Mouse (Mus musculus): ENCODE results near the gene Rxrg. TPM values are rescaled to one million over a fixed set of nuclear protein-coding genes. Genes with fewer than 3 reads are reported as not detected.

Gene Rxrg
- total and polyA plus RNA-seq, 2 experiments: 5.1 to 9.2 TPM

GRCm38 (mm10) chr1:167672433-167672987, 74.3 kb downstream of the Rxrg start:
- no peaks in the 10 kb centered on the region for H3K36me3 ChIP-seq (ENCODE audit: control insufficient read depth, insufficient read depth, low read length)
- 19% methylated on average over 17 of the region's 17 CpGs for WGBS
- H3K27ac ChIP-seq (replicated peaks; ENCODE audit: insufficient read depth, low read depth, low read length): no peak overlapping the region
- no peaks in the 10 kb centered on the region for H3K4me1 ChIP-seq (ENCODE audit: control insufficient read depth, insufficient read depth, low read length)
- H3K4me3 ChIP-seq (ENCODE audit: insufficient read depth, low read depth, low read length): no peak overlapping the region
- H3K79me2 ChIP-seq (ENCODE audit: control insufficient read depth, insufficient read depth, low read length): no peaks in the 10 kb centered on the region
- peaks cover 4% of the 10 kb centered on the region; the same call in 1 of the 2 replicates for H3K27me3 ChIP-seq (ENCODE audit: control insufficient read depth, insufficient read depth, low read length)
- TF ChIP-seq CTCF (IDR thresholded peaks at IDR 0.05; ENCODE audit: low read depth, low read length) (no peak), POLR2A (IDR thresholded peaks at IDR 0.05; ENCODE audit: extremely low read depth, insufficient read depth, low read length) (no peak)
- no peak overlapping the region for H3K9ac ChIP-seq (ENCODE audit: low read depth, low read length)
- no peak for DNase-seq (ENCODE audit: extremely low read depth, low read depth, low spot score)

- Histone ChIP-seq H3K79me2 (ENCODE audit: control insufficient read depth, insufficient read depth, low read length) (no peaks in the 10 kb centered on the region), H3K27ac (replicated peaks; ENCODE audit: insufficient read depth, low read depth, low read length) (no peak overlapping the region), H3K4me3 (ENCODE audit: insufficient read depth, low read depth, low read length) (no peak overlapping the region), H3K9ac (ENCODE audit: low read depth, low read length) (no peak overlapping the region), H3K27me3 (ENCODE audit: control insufficient read depth, insufficient read depth, low read length) (no peaks in the 10 kb centered on the region), H3K36me3 (ENCODE audit: control insufficient read depth, insufficient read depth, low read length) (no peaks in the 10 kb centered on the region), H3K4me1 (ENCODE audit: control insufficient read depth, insufficient read depth, low read length) (no peaks in the 10 kb centered on the region)
- DNase-seq (ENCODE audit: extremely low read depth, low read depth, low spot score): no peak
- TF ChIP-seq POLR2A (IDR thresholded peaks at IDR 0.05; ENCODE audit: extremely low read depth, insufficient read depth, low read length) (no peak), CTCF (IDR thresholded peaks at IDR 0.05; ENCODE audit: low read depth, low read length) (no peak)
- WGBS: 90% methylated on average over 6 of the region's 6 CpGs
Observed at GRCm38 (mm10) chr1:167679061-167679460, 80.9 kb downstream of the Rxrg start.

- 4% methylated on average over 8 of the region's 8 CpGs for WGBS
- Histone ChIP-seq H3K4me1 (ENCODE audit: control insufficient read depth, insufficient read depth, low read length) (no peaks in the 10 kb centered on the region), H3K36me3 (ENCODE audit: control insufficient read depth, insufficient read depth, low read length) (no peaks in the 10 kb centered on the region), H3K27me3 (ENCODE audit: control insufficient read depth, insufficient read depth, low read length) (peaks cover 33% of the 10 kb centered on the region), H3K9ac (ENCODE audit: low read depth, low read length) (no peak overlapping the region), H3K4me3 (ENCODE audit: insufficient read depth, low read depth, low read length) (no peak overlapping the region), H3K79me2 (ENCODE audit: control insufficient read depth, insufficient read depth, low read length) (no peaks in the 10 kb centered on the region), H3K27ac (replicated peaks; ENCODE audit: insufficient read depth, low read depth, low read length) (no peak overlapping the region)
- TF ChIP-seq POLR2A (IDR thresholded peaks at IDR 0.05; ENCODE audit: extremely low read depth, insufficient read depth, low read length) (no peak), CTCF (IDR thresholded peaks at IDR 0.05; ENCODE audit: low read depth, low read length) (no peak)
- no peak for DNase-seq (ENCODE audit: extremely low read depth, low read depth, low spot score)
Observed at GRCm38 (mm10) chr1:167688001-167688346, 89.8 kb downstream of the Rxrg start.

GRCm38 (mm10) chr1:167688347-167689231, 90.4 kb downstream of the Rxrg start:
- peaks cover 37% of the 10 kb centered on the region for H3K27me3 ChIP-seq (ENCODE audit: control insufficient read depth, insufficient read depth, low read length)
- DNase-seq (ENCODE audit: extremely low read depth, low read depth, low spot score): no peak

GRCm38 (mm10) chr1:167689232-167689261, 90.9 kb downstream of the Rxrg start, which contains the start of gene Lmx1a:
Lmx1a (plus strand) TSS chr1:167689237.
- no peaks in the 10 kb centered on the region for H3K4me1 ChIP-seq (ENCODE audit: control insufficient read depth, insufficient read depth, low read length)
- H3K79me2 ChIP-seq (ENCODE audit: control insufficient read depth, insufficient read depth, low read length): no peaks in the 10 kb centered on the region
- peaks cover 39% of the 10 kb centered on the region for H3K27me3 ChIP-seq (ENCODE audit: control insufficient read depth, insufficient read depth, low read length)
- TF ChIP-seq POLR2A (IDR thresholded peaks at IDR 0.05; ENCODE audit: extremely low read depth, insufficient read depth, low read length) (no peak), CTCF (IDR thresholded peaks at IDR 0.05; ENCODE audit: low read depth, low read length) (no peak)
- H3K9ac ChIP-seq (ENCODE audit: low read depth, low read length): no peak within 1 kb of the TSS
- no peak for DNase-seq (ENCODE audit: extremely low read depth, low read depth, low spot score)
- H3K36me3 ChIP-seq (ENCODE audit: control insufficient read depth, insufficient read depth, low read length): no peaks in the 10 kb centered on the region
- H3K4me3 ChIP-seq (ENCODE audit: insufficient read depth, low read depth, low read length): peak within 1 kb of the TSS; percentile 16; the same call in 1 of the 2 replicates
- 0% methylated on average over 3 of the region's 3 CpGs for WGBS
- no peak within 1 kb of the TSS for H3K27ac ChIP-seq (replicated peaks; ENCODE audit: insufficient read depth, low read depth, low read length)

More at GRCm38 (mm10) chr1:167688347-167689231, 90.4 kb downstream of the Rxrg start:
- WGBS: 2% methylated on average over 98 of the region's 98 CpGs
- Histone ChIP-seq H3K36me3 (ENCODE audit: control insufficient read depth, insufficient read depth, low read length) (no peaks in the 10 kb centered on the region), H3K9ac (ENCODE audit: low read depth, low read length) (no peak overlapping the region), H3K4me3 (ENCODE audit: insufficient read depth, low read depth, low read length) (peak overlapping the region; percentile 16; the same call in 1 of the 2 replicates), H3K79me2 (ENCODE audit: control insufficient read depth, insufficient read depth, low read length) (no peaks in the 10 kb centered on the region), H3K27ac (replicated peaks; ENCODE audit: insufficient read depth, low read depth, low read length) (no peak overlapping the region), H3K4me1 (ENCODE audit: control insufficient read depth, insufficient read depth, low read length) (no peaks in the 10 kb centered on the region)
- no peak for TF ChIP-seq CTCF (IDR thresholded peaks at IDR 0.05; ENCODE audit: low read depth, low read length)

Other genes starting within 250 kb of the Rxrg start
- gene Aldh9a1, start 248.4 kb upstream of the Rxrg start, total RNA-seq (2014; rRNA removed): 119 TPM in 2 replicates
- gene Aldh9a1, start 248.4 kb upstream of the Rxrg start, polyA plus RNA-seq (2012; rRNA removed): 127 and 162 TPM in 2 replicates
- 62.5 and 82.7 TPM in 2 replicates for gene Mgst3, start 204.5 kb upstream of the Rxrg start, total RNA-seq (2014; rRNA removed)
- gene Mgst3, start 204.5 kb upstream of the Rxrg start, polyA plus RNA-seq (2012; rRNA removed): 97.8 and 112 TPM in 2 replicates
- gene Lrrc52, start 131.6 kb upstream of the Rxrg start, total RNA-seq (2014; rRNA removed): not detected in 2 replicates
- not detected in 2 replicates for gene Lrrc52, start 131.6 kb upstream of the Rxrg start, polyA plus RNA-seq (2012; rRNA removed)
- not detected in 2 replicates for gene Lmx1a, start 90.9 kb downstream of the Rxrg start, total RNA-seq (2014; rRNA removed)
- gene Lmx1a, start 90.9 kb downstream of the Rxrg start, polyA plus RNA-seq (2012; rRNA removed): not detected in 2 replicates

All from liver, adult 2 months (tissue).